Mouse (Mus musculus): Measurements from ENCODE around the gene Use1.

Gene Use1

DNA sequence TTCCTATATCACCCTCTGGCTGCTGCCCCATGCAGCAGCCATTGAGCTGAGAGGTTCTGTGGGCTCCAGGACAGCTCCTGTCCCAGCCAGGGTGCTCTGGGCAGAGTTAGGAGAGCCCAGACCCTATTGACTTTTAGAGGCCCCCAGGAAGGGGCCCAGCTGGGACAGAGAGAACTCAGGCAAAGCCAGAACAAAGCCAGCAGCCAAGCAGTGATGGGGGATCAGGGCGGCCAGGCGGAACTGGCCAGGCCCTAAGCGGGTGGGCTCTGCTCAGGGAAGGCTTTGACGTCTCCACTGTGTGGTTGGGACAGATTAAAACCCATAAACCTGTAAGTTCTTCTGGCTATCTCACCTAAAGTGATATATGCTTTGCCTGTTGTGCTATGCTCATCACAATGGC is 12.4 kb downstream of the Use1 start:
- DNase-seq: no peak

DNA sequence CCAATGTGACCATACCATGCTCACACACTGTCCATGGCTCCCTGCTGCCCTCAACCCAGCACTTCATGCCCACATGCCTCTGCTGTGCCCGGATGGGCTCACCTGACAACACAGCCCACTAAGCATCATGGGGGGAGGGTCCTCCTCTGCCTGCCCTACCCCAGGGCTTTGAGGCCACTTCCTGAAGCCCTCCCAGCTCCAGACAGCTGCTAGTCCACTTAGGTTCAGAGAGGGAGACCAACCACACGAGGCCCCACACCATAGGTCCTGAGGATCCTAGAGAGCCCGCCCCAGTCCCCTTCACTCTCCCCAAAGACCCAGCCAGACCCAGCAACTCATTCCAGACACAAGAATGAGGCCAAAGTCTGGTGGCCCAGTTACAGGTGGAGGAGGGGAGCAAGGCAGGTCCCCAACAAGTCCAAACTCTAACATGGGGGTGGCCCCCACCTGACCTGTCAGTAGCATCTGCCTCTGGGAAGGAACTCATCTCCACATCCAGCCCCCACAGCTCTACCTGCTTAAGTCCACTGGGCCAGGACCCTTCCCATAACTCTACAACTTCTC is 12.9 kb downstream of the Use1 start:
- DNase-seq: peak; percentile 74

DNA sequence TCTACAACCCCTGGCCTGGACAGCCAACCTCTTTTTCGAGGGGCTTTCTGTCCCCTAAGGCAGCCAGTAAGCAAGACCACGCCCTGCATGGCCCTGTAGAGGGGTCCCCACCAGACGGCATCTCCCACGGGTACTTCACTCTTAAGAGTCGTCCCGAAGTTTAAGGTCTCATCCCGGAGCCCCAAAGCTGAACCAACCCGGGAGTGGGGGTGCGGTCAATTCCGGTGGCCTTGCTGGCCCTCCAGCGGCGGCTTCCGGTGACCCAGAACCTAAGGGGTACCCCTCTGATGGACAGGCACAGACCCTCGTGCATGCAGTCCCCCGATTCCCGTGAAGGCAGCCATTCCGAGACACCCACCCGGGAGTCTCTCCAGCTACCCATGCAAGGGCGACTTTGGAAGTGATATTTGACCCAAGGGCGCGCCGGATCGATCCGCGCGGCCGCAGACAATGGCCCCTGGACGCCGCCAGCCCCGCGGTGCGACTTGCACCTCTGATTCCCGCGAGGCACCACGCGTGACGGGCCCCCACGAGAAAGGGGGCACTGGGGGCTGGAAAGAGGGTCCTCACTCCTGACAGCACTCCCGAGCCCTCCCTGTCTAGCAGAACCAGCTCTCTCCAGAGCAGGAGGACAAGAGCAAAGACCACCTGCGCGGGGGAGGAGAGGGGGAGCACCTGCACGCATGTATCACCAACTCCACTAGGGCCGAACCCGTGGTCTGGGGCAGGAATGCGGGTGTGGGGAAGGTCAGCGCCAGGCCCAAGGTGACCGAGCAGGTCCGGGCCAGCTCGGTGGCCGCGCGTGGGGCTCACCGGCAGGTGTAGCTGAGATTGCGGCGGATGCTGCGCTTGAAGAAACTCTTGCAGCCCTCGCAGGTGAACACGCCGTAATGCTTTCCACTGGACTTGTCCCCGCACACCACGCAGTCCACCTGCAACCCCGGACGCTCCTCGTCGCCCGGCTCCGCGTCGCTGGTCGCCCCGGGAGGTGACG is 13.8 kb downstream of the Use1 start:
- peak; percentile 50 for DNase-seq

DNA sequence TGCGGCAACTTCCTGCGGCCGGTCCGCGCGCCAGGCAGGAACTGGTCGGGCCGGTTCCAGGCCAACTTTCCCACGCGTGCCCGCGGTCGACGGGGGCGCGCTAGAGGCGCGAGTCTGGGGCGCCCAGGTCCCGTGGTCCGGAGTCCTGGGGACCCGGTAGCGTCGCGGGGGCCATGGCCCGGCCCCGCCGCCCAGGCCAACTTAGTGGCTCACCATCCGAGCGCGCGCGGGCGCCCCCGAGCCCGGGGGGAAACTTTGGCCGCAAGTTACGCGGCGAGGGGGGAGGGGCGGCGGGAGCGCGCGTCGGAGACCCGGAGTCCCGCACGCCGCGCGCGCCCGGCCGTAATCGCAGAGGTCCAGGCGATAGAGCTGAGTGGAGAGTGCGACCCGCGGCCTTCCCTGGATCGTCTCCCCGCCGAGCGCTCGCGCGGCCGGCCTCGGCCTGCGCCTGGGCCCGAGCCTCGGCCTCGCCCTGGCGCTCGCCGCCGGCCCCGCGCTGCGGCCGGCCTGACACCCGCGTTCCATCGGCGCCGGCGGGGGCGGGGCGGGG is 14.8 kb downstream of the Use1 start, which contains the start of gene Nr2f6:
Gene Nr2f6 (minus strand): TSS at position 540 of the 550 bp plus-strand sequence.
- peak; percentile 75 for DNase-seq

DNA sequence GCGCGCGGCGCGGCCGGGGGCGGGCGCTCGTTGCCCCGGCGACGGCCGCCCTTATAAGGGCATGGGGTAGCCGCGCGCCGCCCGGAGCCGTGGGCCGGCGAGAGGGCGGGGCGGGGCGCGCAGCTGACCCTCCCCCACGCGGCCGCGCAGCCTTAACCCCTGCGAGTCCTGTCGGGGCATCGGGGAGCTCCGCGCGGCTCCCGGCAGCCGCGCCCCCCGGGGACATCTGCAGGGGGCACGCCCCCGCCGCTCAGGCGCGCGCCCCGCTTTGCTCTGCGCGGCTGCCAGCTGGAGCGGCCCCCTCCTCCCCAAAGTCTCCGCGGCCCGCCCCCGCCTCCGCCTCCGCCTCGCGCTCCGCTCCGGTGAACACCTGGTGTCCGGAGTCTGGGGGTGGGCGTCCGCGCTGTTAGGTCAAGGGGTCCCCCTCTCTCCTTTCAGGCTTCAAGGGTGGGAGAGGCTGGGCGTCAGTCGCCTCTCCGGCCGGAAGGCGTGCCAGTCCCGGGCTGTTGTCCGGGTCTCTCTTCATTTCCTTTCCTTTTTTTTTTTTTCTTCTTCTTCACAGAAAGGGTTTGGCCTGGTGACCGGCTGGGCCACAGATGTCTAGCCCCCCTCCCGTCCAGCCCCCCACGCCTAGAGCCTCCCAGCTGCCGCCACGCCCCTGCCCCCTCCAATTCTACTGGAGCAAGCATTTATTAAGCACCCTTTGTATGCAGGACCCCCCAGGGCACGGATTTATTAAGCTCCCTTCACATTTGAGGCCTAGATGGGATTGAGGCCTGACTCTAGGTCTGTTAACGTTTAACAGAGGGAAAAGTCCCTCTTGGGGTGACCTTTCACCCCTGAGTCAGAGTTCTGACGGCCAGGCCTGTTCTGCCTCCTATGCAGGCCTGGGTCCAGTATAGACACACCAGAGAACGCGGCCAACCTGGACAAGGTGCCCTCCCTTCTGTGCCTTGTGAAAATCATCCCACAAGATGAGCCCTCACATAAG is 15.6 kb downstream of the Use1 start:
- DNase-seq: peak; percentile 95

DNA sequence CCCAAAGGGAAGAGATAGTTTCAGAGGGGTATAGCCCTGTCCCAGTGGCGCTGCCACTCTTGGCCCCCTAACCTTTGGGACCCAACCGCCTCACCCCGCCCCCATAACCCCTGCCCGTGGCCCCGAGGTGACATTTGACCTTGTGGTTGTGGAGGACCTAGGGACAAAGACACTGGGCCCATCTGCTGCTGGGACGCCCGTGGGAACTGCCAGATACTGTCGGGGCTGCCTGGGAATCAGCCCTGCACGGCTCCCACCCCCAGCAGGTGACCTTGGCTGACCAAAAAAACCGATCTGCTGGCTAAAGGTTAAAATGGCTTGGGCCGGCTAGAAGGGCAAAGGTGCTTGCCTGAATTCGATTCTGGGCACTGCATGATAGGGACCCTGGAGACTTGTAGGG is 16.7 kb downstream of the Use1 start:
- DNase-seq: peak; percentile 69

DNA sequence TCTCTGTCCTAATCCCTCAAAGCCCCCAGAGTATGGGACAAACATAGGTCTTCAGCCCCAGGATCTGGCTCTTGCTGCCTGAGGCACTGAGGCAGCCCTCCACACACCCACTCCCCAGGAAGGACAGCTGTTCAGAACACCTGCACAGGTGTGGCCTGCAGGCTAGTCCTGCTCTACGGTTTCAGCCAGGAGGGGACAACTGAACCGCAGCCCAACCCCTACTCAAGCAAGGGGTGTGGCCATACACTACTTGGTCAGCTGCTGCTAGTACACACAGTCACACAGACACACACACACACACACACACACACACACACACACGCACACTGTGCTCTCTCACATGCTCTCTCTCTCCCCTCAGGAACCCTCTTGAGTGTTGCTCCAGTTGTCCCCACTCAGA is 17.2 kb downstream of the Use1 start:
- no peak for DNase-seq

DNA sequence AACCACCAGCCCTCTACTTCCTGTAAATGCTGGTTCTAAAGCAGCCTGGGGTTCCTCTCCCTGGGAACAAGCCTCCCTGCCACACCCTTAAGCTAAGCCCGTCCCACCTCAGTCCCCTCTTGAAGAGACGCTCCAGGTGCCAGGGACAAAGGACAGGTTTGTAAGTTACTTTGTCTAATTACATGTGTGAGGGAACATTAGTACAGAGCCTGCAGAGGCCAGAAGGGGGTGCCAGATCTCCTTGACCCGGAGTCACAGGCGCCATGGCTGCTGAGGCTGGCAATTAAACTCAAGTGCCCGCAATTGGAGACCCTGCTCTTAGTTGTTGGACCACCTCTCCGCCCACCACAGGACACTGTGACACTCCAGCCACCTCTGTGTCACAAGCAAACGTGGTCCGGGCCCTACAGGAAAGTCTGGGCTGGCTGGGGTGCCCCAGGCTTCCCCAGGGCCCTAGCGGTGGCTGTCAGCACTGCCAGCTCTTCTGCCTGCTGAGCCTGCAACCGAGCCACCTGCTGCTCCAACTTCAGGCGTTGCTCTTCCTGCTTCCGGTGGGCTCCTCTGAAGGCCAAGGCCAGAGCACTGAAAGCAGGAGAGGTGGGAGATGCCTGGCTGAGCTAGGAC is 18.7 kb downstream of the Use1 start:
- DNase-seq: no peak

DNA sequence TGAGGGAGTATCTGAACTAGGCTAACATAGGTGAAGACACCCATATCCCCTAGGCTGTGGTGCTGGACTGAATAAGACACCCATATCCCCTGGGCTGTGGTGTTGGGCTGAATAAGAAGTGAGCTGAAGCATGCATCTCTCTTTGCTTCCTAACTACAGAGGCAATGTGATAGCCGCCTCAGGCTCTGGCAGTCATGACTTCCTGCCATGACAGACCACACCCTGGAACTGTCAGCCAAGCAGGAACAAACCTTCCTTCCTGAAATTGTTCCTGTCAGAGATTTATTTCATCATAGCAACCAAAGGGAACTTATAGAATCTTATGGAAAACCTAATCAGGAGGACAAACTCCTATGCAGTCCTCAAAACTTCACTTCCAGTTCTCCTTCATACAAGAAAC is 21.6 kb downstream of the Use1 start:
- no peak for DNase-seq

DNA sequence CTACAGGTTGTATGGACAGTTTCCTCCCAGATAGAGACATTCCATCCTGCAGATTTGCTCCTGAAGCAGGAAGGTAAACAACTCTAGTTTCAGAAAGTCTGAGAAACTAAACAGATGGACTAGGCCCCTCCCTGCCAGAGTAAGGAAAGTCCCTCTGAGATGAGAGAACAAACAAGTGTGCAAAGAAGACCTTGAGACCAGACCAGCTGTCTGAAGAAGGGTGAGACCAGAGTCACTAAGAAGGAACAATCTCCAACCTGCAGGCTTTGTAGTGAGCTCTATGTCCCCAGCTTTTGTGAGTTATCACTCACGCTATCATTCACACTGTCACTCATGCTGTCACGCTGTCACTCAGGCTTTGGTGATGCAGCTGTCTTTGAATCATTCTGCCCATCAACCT is 25.0 kb downstream of the Use1 start:
- DNase-seq: peak; percentile 1

DNA sequence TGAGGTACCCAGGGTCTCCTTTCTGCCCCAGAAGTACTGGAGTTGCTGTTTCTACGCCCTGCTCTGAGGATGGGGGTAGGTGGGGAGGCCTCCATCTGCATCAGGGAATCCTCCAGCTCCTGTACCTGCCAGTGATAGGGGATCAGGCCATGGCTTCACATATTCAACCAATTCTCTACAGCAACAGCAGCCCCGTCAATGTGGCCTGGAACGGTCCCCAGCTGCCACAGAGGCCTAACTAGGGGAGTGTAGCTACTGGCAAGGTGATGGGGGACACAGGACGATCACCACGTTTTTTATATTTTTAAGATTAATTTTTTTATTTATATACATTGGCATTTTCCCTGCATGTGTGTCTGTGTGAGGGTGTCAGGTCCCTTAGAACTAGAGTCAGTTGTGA is 25.7 kb downstream of the Use1 start:
- peak; percentile 1 for DNase-seq

DNA sequence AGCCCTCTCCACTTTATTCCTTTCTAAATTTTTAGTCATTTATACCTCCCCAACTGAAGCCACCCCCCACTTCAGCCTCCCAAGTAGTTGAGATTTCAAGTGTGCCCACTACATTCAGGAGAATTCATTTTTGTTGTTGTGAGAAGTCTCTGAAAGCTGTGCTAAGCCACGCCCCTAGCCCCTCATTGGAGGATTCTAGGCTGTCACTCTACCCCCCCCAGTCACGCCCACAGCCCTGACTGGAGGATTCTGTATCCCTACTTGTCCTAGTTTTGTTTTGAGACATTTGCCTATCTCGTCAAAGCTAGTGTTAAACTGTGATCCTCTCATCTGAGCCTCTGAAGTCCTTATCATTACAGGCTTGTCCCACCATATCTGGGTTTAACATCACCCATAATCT is 26.2 kb downstream of the Use1 start:
- peak; percentile 45 for DNase-seq

DNA sequence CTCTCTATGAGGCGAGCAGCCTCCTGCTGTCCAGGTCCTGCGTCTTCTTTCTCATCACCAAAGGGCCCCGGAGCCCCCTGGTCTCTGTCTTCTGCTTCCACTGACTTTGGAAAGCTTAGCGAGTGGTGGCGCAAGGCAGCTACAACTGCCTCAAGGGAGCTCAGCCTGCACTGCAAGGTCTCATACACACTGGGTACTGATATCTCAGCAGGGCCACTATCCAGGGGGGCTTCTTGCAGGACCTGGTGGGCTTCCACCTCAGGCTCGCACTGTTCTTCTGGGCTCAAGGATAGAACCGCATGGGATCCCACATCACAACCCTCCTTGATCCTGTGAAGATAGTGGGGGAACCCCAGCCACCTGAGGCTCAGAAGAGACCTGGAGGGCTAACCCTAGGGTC is 27.8 kb downstream of the Use1 start:
- peak; percentile 14 for DNase-seq

DNA sequence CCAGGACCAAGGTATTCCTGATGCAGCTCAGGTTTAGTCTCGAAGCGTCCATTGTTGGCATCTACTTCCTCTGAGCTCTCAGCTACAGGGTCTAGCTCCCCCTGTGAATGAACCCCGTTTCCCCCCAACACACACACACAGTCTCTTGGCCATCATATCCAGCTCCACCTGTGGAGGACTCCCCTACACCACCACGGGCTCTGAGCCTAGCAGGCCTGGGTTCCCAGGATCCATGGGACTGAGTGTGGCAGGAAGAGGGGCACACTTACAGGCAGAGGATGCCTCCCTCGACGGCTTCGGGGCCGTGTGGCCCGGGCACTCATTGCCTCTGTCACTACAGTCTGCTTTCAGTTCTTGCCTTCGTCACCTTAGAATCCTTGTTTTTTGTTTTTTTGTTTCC is 28.4 kb downstream of the Use1 start:
- peak; percentile 19 for DNase-seq

DNA sequence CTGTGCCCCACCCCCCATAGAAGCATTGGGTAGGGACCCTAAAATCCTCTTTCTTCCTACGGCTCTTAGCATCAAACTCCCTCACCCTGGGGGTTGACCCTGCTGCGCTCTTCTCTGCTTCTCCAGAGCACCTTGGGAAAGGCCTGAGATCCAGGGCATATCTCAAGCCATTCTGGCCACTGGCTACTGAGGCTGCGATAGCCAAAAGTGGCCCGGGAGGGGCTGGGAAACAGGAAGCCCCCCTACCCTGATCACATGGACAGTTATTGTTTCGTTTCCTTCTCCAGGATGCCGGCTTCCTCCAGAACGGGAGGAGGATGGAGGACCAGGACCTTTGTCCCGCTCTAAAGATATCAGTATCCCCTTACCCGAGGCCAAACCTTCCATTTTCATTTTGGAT is 29.0 kb downstream of the Use1 start, which contains the start of gene Ushbp1:
Gene Ushbp1 (minus strand): TSS at position 174 of the 400 bp plus-strand sequence.
- DNase-seq: peak; percentile 66

DNA sequence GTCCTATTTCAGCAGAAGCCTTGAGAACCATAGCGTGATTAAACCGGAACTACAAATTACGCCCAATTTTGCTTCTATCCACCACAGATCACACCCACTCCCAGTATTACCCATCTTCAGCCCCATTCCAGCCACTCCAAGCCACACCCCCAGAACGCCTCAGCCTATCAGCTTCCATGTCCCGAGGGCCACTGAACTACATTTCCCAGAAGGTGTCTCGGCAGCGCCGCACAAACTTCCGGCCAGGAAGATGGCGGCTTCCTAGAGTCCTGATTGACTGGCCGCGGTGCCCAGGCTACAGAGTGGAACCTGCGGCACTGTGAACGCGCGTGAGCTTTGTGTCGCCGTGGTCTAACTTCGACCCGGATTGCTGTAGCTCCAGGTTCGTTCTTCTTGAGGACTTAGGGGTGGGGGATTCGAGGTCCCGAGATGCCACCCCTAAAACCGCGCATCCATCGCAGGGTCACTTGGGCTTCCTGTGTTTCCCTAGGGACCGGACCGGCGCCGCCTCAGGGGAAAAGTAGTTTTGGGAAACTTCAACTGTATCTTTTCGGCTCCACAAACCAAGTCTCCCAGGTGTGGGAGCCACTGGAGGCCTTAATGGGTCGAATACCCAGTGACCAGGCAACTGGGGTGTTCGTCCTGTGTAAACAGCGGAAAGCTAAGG is 30.1 kb downstream of the Use1 start, which contains the start of gene Babam1:
Gene Babam1 (plus strand): TSS at position 223 of the 667 bp plus-strand sequence.
- peak; percentile 98 for DNase-seq

DNA sequence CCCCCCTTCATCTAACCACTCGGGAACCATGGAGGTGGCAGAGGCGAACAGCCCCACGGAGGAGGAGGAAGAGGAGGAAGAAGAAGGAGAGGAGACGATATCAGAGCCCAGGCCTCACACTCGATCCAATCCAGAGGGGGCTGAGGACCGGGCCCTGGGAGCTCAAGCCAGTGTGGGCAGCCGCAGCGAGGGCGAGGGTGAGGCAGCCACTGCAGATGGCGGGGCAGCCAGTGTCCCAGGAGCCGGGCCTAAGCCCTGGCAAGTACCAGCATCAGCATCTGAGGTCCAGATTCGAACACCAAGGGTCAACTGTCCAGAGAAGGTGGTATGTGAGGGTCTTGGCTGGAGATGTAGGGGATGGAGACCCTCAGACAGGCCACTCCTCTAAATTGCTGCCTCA is 31.1 kb downstream of the Use1 start:
- DNase-seq: no peak

DNA sequence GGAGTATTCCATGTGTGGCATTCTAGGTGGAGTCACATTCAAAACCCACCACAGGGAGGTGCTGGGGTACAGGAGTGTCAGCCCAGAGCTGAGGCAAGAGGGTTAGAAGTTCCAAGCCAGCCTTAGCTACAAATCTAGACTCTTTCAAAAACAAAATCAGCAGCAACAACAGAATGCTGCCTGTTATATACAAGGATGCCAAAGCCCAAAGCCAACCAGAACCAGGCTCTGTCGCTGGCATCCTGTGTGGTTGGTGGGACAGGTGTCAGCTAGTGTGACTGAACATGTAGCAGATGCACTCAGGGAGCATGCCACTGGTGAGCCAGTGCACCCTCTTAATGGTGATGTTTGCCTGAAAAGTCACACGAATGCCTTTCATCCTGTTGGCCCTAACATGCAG is 34.2 kb downstream of the Use1 start:
- no peak for DNase-seq

DNA sequence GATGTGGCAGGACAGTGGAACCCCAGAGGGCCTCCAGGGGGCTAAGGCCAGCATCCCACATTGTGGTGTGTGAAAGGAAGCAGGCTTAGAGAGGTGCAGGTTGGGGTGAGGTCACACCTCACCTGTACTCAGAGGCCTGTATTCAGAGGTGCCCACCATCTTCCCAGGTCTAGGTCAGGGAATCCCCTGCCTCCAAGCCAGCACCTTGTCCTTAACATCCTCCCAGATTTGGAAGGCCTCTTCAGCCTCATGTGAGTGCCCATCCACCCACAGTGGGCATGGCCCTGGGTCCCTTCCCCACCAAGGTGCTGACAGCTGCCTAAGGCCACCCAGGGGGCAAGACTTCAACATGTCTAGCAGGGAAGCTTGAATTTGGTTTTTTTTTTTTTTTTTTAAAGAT is 34.8 kb downstream of the Use1 start:
- DNase-seq: no peak

DNA sequence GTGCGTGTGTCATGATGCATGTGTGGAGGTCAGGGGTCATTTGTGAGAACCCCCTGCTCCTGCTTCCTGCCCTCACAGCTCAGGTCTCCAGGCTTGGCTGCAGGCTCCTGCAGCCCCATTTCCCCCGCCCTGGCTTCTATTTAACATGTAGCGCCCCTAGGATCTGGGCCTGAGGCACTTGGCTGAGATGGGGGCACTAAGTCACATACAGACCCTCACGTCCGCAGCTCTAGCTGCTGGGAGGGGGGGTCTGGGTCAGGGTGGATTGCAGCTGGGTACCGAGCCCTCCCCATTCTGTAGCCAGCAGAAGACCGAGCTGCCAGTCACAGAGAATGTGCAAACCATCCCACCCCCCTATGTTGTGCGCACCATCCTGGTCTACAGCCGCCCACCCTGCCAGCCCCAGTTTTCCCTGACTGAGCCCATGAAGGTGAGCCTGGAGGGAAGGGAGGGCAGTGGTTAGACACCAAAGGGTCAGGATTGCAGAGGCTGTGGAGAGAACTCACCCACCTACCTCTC is 35.9 kb downstream of the Use1 start:
- no peak for DNase-seq
